Mouse (Mus musculus) mouse trophoblast stem cell (cell line): ENCODE data around the gene Xxylt1.

Source experiments
- in situ Hi-C, 2 experiments: fragments of 300-500 bp; cut with MseI, MboI; formaldehyde crosslinking; loops; 2 replicates in 1 of 2; 3 replicates in 1 of 2; pipeline ENCODE4 v1.15.1; 2025

Gene Xxylt1

DNA sequence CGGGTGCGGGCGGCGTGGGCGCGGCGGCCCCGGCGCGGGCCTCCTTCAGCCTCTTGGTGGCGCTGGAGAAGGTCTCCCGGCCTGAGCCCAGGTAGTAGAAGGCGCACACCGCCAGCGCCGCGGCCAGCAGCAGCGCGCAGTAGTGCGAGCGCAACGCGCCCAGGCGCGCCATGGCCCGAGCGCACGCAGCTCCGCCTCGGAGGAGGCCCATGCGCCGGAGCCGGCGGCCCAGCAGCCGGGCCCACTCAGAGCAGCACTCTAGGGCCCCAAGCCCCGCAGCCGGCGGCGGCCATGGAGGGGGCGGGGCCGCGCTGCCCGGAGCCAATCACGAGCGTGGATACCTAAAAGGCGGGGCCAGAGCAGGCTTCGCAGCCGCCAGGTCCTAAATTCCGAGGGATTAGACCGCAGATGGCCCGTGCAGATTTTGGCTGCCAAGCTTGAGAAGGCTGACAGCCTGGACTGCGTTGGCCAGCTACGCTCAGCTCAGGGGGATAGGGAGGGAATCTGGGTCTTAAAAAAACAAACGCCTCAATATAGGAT is at the start of gene Xxylt1:
Xxylt1 (minus strand) TSS at position 308 of the 540 bp plus-strand sequence.
- in situ Hi-C loops: no loop called here

- in situ Hi-C loops: no loop called here
Observed at GRCm38 (mm10) chr16:31128116-31128515, 46.9 kb upstream of the Xxylt1 start.

DNA sequence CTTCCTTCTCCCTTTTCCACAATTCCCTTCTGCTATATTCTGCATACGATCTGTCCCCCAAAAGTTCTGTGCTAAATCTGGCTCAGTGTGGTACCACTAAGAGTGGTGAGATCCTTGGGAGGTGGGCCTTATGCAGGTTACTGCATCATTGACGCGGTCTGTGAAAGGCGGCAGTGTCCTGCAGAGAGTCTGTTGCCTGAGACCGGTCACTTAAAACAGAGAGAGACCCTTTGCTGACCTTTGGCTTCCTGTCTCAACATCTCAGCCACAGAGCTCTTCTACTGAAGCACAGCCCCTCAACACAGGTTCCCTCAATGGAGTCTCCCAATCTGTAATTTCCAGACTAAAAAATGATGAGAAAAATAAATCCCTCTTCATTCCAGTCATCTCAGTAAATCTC is 43.8 kb upstream of the Xxylt1 start:
- in situ Hi-C loops: no loop called here

- in situ Hi-C loops: no loop called here
Observed at GRCm38 (mm10) chr16:31121612-31122011, 40.4 kb upstream of the Xxylt1 start.

DNA sequence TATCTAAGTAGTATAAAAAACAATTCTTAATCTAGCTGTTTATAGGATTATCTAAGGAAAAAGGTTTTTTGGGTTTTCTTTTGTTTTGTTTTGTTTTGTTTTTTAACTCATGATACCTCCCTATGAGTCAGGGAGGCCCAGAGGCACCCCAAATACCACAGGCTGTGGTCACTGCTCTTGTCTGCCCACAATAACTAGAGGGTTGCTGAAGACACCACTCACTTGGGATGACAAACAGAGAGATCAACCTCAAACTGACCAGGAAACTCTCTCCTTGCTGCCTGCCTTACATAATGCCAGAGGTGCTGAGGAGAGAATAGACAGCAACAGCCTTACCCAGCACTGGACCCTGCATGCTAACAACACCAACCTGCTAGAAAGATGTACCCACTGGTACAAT is 32.4 kb upstream of the Xxylt1 start:
- in situ Hi-C loops: no loop called here

DNA sequence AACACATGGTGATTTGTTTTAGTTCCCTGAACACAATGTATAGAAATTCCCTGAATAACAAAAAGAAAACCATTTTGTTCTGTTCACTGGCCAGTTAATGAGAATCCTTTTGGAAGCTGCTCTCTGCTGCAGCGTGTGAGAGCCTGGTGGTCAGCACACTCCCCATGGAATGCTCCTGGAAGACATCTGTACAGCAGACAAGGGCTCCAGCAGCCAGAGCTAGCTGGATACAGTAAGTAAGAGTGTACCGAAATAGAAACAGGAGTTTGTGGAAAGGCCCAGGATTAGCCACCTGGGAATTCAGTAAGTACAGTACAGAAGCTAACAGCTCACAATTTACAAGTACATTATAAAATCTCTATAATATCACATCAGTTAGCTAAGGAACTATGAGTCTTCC is 20.1 kb upstream of the Xxylt1 start:
- in situ Hi-C loops: no loop called here

DNA sequence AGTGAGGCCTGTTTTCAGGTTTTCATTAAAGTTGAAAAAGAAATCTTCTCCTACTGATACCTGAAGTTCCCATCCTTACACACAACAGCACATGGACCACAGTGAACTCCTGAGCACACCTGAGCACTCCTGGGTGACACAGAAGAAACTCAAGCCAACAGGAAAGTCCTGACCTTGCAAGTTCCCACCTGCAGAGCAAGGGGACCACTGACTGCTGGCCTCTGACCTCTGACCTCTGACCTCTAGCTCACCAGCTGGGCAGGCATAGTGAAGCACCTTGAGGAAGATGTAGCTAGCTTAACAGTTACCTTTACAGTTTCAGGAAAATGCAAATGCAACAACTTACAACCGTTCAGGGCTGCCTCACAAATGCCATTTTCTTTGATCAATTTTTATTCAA is 18.7 kb upstream of the Xxylt1 start:
- in situ Hi-C loops: no loop called here

GRCm38 (mm10) chr16:31094036-31094435 is 12.8 kb upstream of the Xxylt1 start:
- in situ Hi-C loops: no loop called here

GRCm38 (mm10) chr16:31093186-31093585 is 12.0 kb upstream of the Xxylt1 start:
- in situ Hi-C loops: no loop called here

DNA sequence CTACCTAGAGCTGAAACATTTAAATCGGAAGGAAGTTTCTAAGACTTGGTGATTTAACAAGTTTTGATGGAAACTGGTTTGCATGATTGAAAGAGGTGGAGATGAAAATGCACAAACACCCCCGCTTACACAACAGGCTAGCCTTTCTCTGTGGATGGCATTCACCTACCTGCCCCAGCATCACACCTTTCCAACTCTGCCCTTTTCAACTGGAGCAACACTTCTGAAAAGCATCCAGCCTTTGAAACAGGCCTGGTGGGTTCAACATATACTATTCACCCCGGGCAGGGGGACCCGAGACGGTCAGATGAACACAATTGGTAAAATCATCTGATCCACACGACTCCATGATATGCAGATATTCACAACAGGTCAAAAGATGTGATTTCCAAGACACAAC is 659 bp upstream of the Xxylt1 start:
- in situ Hi-C loops: no loop called here

DNA sequence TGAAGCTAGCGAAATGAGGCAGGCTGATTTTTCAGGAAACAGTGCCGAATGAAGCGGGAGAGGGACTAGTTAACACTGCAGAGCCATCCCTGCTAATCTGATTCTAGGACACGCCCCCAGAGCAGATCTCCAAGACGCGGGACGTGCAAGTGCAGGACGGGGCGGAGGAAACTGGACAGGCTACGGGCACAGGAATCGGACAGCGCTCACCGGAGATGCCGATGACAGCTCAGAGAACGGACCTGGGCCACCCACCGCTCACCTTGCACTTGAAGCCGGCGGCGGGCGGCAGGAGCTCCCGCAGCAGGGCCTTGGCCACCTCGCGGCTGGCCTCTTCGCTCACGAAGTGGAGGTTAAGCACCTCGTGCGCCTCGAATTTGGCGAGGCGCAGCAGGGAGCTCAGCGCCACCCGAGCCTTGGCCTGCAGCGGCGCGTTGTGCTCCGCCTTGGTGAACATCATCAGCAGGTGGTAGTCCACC is 620 bp downstream of the Xxylt1 start:
- in situ Hi-C loops: no loop called here

DNA sequence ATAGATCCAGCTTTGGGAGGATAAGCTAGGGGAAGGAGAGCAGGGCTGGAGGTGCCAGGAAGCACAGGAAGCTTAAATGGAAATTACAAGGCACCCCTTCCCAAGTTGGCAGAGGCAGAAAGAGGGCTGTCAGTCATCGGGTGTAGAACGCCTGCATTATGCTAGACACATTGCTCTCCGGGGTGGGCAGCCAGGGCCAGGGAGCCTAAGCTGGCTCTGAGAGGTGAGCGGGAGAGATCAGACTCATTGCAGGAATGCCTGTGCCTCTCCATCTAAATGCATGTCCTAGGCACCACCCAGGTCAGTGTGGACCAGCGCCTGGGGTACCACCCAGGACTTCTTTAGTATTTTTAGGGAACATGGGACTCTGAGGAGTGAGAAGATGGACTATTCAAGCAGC is 3.8 kb downstream of the Xxylt1 start:
- in situ Hi-C loops: loop anchor here in 1 of 2 experiments (10.0 kb wide), 2 partner anchors 133 to 483 kb away; partner anchors contain the start of gene Fam43a

- in situ Hi-C loops: loop anchor here in 1 of 2 experiments (10.0 kb wide), 2 partner anchors 132 to 482 kb away; partner anchors contain the start of gene Fam43a
Observed at GRCm38 (mm10) chr16:31076436-31076835, 4.8 kb downstream of the Xxylt1 start.

DNA sequence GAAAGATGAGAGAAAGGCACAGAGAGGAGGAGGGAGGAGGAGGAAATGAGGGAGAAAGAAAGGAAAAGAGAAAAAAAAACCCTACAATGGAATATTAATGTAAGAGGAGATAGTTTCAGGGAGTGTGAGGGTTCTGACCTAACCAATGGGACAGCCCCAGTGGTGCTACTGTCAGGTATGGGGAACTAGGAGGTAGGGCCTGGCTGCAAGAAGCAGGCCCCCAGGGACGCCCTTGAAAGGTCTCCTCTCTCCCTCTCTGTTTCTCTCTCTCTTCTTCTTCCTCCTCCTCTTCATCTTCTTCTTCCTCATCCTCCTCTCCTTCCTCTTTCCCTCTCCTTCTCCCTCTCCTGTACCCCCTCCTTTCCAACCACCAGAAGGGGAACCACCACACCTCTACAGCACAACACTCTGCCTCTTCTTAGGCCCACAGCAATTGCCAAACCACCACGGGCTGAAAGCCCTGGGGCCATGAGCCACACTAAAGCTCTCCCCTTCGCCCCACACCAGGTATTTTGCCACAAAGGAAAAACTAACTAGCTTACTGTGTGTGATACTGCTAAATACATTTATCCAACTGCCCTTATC is 6.8 kb downstream of the Xxylt1 start:
- in situ Hi-C loops: loop anchor here (5.0 to 10.0 kb wide), 3 partner anchors 130 to 480 kb away; partner anchors contain the start of gene Fam43a (in 1 of the 2)

DNA sequence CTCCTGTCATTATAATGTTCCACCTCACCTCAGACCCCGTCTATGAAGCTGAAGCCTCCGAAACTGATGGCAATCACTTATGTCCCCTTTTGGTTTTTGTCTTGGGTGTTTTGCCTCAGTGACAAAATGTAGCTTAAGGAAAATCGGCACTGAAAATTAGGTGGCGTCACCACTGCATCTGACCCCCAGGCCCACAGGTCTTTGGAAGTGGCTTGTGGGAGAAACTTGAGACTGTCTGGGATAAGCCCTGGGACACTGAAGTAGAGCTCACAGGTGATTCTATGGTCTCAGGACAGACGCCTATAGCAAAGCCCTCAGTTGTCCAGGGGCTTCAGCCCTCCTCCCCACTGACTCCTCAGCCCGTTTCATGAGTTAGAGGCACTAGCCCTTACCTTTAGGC is 9.5 kb downstream of the Xxylt1 start:
- in situ Hi-C loops: loop anchor here (5.0 to 10.0 kb wide), 3 partner anchors 127 to 477 kb away; partner anchors contain the start of gene Fam43a (in 1 of the 2)

- in situ Hi-C loops: loop anchor here (5.0 to 10.0 kb wide), 3 partner anchors 126 to 476 kb away; partner anchors contain the start of gene Fam43a (in 1 of the 2)
Observed at GRCm38 (mm10) chr16:31070358-31071133, 10.7 kb downstream of the Xxylt1 start.

GRCm38 (mm10) chr16:31069211-31070166 is 11.7 kb downstream of the Xxylt1 start:
- in situ Hi-C loops: loop anchor here (5.0 to 10.0 kb wide), 3 partner anchors 125 to 475 kb away; partner anchors contain the start of gene Fam43a (in 2 of the 2)

- in situ Hi-C loops: loop anchor here in 1 of 2 experiments (10.0 kb wide), 1 partner anchor 473 kb away; the partner anchor contains the start of gene Fam43a
Observed at GRCm38 (mm10) chr16:31068280-31068679, 13.0 kb downstream of the Xxylt1 start.

- in situ Hi-C loops: loop anchor here in 1 of 2 experiments (10.0 kb wide), 1 partner anchor 472 kb away; the partner anchor contains the start of gene Fam43a
Observed at GRCm38 (mm10) chr16:31066344-31067098, 14.7 kb downstream of the Xxylt1 start.

DNA sequence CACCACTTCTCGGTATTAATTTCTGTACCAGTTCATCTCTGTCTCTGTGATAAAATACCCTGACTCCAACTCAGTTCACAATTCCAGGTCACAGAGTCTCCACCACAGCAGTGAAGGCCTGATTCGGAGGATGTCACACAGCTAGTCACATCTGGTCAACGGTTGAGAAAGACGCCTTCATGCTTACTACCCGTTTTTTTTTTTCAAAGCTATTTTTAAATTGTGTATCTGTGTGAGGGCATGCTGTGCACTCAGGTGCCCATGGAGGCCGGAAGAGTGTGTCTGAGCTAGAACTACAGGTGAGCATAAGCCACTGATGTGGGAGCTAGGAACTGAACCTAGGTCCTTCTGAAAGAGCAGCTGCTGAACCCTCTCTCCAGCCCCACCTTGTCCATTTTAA is 16.4 kb downstream of the Xxylt1 start:
- in situ Hi-C loops: loop anchor here in 1 of 2 experiments (10.0 kb wide), 1 partner anchor 470 kb away; the partner anchor contains the start of gene Fam43a
